Mouse (Mus musculus) forebrain, embryonic 15.5 days (tissue): Measurements from ENCODE around the gene Gm10337. TPM values are rescaled to one million over a fixed set of nuclear protein-coding genes. Genes with fewer than 3 reads are reported as not detected.

Experiments
- ATAC-seq: fragments of 200-750 bp; cut with Nextera tagmentation; replicated peaks from 2 replicates; pipeline ENCODE4 v1.8.0; 2017; ENCODE audit warnings: mild to moderate bottlenecking, moderate TSS enrichment, moderate library complexity
- H3K27ac ChIP-seq: fragments of 300-500 bp; sonication (generic); replicated peaks from 2 replicates; pipeline ENCODE4 v1.5.1; 2015; ENCODE audit warnings: mild to moderate bottlenecking, inconsistent platforms
- H3K27me3 ChIP-seq: fragments of 300-500 bp; sonication (generic); 2 replicates; pipeline ENCODE4 v1.6.1; 2015; ENCODE audit warnings: inconsistent platforms
- H3K36me3 ChIP-seq: fragments of 300-500 bp; sonication (generic); 2 replicates; pipeline ENCODE4 v1.6.1; 2015; ENCODE audit warnings: mild to moderate bottlenecking, inconsistent platforms
- H3K4me1 ChIP-seq: fragments of 300-500 bp; sonication (generic); 2 replicates; pipeline ENCODE4 v1.6.1; 2015; ENCODE audit warnings: inconsistent platforms
- H3K4me2 ChIP-seq: fragments of 300-500 bp; sonication (generic); replicated peaks from 2 replicates; pipeline ENCODE4 v1.6.1; 2015; ENCODE audit warnings: mild to moderate bottlenecking, inconsistent platforms
- H3K4me3 ChIP-seq: fragments of 300-500 bp; sonication (generic); 2 replicates; pipeline ENCODE4 v1.5.1; 2015; ENCODE audit warnings: mild to moderate bottlenecking, inconsistent platforms
- H3K9ac ChIP-seq: fragments of 300-500 bp; sonication (generic); replicated peaks from 2 replicates; pipeline ENCODE4 v1.6.1; 2015; ENCODE audit warnings: mild to moderate bottlenecking, inconsistent platforms
- H3K9me3 ChIP-seq: fragments of 300-500 bp; sonication (generic); 2 replicates; pipeline ENCODE4 v1.6.1; 2016; ENCODE audit warnings: inconsistent platforms
- WGBS: fragments of 180-500 bp; shearing (Covaris S2); methylation state at CpG from one replicate; pipeline ENCODE4 v1.1.7; 2015; ENCODE audit warnings: mixed read lengths; 5-methylcytosine and 5-hydroxymethylcytosine counted together
- polyA plus RNA-seq: library from polyadenylated mRNA; unstranded; fragments of >200 nt; fragmentation: Nextera tagmentation; extraction: Ambion mirVana; gene quantifications from 2 replicates; pipeline ENCODE4 v1.2.1, GENCODE M21; 2015

Gm10337 gene
- polyA plus RNA-seq, 1 experiment from 2014 or later, result 6.0 TPM

DNA sequence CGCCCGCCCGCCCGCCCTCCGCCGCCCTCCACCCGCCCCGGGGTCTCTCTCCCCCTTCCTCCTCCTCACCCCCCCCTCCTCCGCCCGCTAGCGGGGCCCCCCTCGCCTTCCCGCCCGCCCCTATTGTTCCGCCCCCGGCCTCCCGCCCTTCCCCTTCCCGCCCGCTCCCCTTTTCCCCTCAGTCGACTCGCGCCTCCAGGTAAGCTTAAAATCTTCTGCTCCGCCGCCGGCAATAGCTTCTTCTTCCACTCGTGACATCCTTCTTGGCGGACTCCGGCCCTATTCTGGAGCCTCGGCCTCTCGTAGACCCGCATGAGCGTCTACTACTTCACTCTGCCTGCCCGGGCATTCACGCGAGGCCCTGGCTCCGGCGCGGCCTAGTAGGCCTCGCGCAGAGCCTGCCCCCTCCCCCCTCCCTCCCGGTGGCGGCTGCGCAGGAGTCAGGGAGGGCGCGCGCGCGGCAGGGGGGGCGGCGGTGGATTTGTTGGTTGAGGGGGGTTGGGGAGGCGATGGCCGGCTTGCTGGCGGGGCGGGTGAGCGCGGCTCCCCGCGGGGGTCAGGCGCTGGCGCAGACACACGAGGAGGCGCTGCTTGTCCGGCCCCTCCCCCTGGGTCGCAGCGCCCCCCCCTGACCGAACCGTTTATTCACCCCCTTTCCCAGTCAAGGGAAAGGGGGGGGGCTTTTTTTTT is 32.8 kb upstream of the Gm10337 start:
- Histone ChIP-seq H3K4me2 (peak overlapping the region; percentile 68), H3K27ac (peak overlapping the region; percentile 95), H3K9me3 (no peaks in the 10 kb centered on the region), H3K4me1 (peaks cover 22% of the 10 kb centered on the region), H3K4me3 (peak overlapping the region; percentile 75), H3K27me3 (no peaks in the 10 kb centered on the region), H3K9ac (peak overlapping the region; percentile 71), H3K36me3 (peaks cover 21% of the 10 kb centered on the region)
- 0% methylated on average over 40 of the region's 67 CpGs for WGBS
- ATAC-seq, result peak; percentile 76

- Histone ChIP-seq H3K4me2 (peak overlapping the region; percentile 68), H3K9me3 (no peaks in the 10 kb centered on the region), H3K4me1 (peaks cover 22% of the 10 kb centered on the region), H3K27me3 (no peaks in the 10 kb centered on the region), H3K9ac (peak overlapping the region; percentile 71), H3K4me3 (peak overlapping the region; percentile 75), H3K36me3 (peaks cover 27% of the 10 kb centered on the region), H3K27ac (peak overlapping the region; percentile 95)
- 2% methylated on average over 10 of the region's 10 CpGs for WGBS
- ATAC-seq, result no peak
Observed at GRCm38 (mm10) chr15:102471295-102471645, 32.3 kb upstream of the Gm10337 start.

- H3K4me2 ChIP-seq, result peak overlapping the region; percentile 68
- peak overlapping the region; percentile 71; the same call in 1 of the 2 replicates for H3K9ac ChIP-seq
- H3K4me3 ChIP-seq, result peak overlapping the region; percentile 75
- peaks cover 31% of the 10 kb centered on the region for H3K36me3 ChIP-seq
- H3K9me3 ChIP-seq, result no peaks in the 10 kb centered on the region
- ATAC-seq, result no peak
- peaks cover 22% of the 10 kb centered on the region for H3K4me1 ChIP-seq
- no peak overlapping the region for H3K27ac ChIP-seq
- no peaks in the 10 kb centered on the region for H3K27me3 ChIP-seq
Observed at GRCm38 (mm10) chr15:102471727-102472126, 31.8 kb upstream of the Gm10337 start.

- Histone ChIP-seq H3K27ac (no peak overlapping the region), H3K4me3 (no peak overlapping the region), H3K4me2 (no peak overlapping the region), H3K27me3 (no peaks in the 10 kb centered on the region), H3K9ac (no peak overlapping the region), H3K4me1 (peaks cover 22% of the 10 kb centered on the region), H3K36me3 (peaks cover 45% of the 10 kb centered on the region), H3K9me3 (no peaks in the 10 kb centered on the region)
- ATAC-seq, result no peak
- 66% methylated on average over 2 of the region's 2 CpGs for WGBS
Observed at GRCm38 (mm10) chr15:102473246-102473645, 30.3 kb upstream of the Gm10337 start.

DNA sequence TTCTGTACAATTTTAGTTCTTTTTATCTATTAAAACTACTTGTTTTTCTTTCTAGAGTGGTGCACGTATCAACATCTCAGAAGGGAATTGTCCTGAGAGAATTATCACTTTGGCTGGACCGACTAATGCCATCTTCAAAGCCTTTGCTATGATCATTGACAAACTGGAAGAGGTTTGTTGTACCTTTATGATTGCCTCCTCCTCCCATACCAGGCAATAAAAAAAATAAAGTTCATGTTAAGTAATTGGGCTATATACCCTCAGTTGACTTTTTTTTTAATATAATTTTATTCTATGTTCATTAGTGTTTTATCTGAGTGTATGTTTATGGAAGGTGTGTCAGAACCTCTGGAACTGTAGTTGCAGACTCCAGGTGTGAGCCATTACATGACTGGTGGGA is 29.0 kb upstream of the Gm10337 start:
- H3K9ac ChIP-seq, result no peak overlapping the region
- H3K4me3 ChIP-seq, result no peak overlapping the region
- peaks cover 56% of the 10 kb centered on the region for H3K36me3 ChIP-seq

DNA sequence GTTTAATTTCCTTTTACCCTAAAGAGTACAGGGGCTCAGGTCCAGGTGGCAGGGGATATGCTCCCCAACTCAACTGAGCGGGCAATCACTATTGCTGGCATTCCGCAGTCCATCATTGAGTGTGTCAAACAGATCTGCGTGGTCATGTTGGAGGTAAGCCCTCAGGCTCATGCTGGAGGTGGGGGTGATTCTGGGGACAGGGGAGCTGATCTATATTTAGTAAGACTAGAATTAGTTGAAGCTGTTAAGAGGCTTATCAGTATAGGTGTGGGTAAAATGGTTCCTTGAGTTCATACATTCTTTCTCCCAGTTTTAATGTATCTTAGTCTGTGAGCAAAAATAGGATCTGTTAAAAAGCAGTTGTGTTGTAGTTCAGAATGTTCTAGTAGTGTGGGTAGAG is 20.4 kb upstream of the Gm10337 start:
- no peak overlapping the region for H3K9ac ChIP-seq
- 94% methylated on average over 3 of the region's 3 CpGs for WGBS

More for the DNA sequence above, 29.0 kb upstream of the Gm10337 start:
- Histone ChIP-seq H3K4me2 (no peak overlapping the region), H3K27me3 (no peaks in the 10 kb centered on the region), H3K27ac (no peak overlapping the region), H3K4me1 (peaks cover 22% of the 10 kb centered on the region), H3K9me3 (no peaks in the 10 kb centered on the region)
- WGBS, result 91% methylated on average over 2 of the region's 2 CpGs
- ATAC-seq, result no peak

DNA sequence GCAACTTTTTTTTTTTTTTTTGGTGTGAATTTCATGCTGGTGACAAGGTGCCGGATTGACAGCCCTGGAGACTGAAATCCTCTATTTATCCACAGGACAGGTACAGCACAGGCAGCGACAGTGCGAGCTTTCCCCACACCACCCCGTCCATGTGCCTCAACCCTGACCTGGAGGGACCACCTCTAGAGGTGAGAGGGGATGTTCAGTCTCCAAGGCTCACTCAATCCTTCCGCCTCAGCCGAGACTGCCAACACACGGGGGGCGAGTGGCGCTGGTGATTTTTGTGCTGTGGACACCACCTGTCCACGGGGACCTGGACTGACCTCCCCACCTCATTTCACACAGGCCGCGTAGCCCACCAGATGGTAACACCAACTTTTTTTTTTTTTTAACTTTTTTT is 17.7 kb upstream of the Gm10337 start:
- Histone ChIP-seq H3K4me1 (no peaks in the 10 kb centered on the region), H3K4me2 (no peak overlapping the region), H3K9me3 (no peaks in the 10 kb centered on the region), H3K27ac (no peak overlapping the region), H3K27me3 (no peaks in the 10 kb centered on the region), H3K4me3 (no peak overlapping the region), H3K9ac (no peak overlapping the region), H3K36me3 (peaks cover 90% of the 10 kb centered on the region)
- no peak for ATAC-seq
- 89% methylated on average over 12 of the region's 12 CpGs for WGBS

More for the DNA sequence above, 20.4 kb upstream of the Gm10337 start:
- Histone ChIP-seq H3K4me2 (no peak overlapping the region), H3K4me1 (no peaks in the 10 kb centered on the region), H3K36me3 (peaks cover 87% of the 10 kb centered on the region), H3K9me3 (no peaks in the 10 kb centered on the region), H3K27me3 (no peaks in the 10 kb centered on the region), H3K27ac (no peak overlapping the region), H3K4me3 (no peak overlapping the region)
- ATAC-seq, result no peak

GRCm38 (mm10) chr15:102487664-102488063 is 15.9 kb upstream of the Gm10337 start:
- Histone ChIP-seq H3K9ac (no peak overlapping the region), H3K36me3 (peaks cover 88% of the 10 kb centered on the region), H3K4me1 (no peaks in the 10 kb centered on the region), H3K4me3 (no peak overlapping the region), H3K9me3 (no peaks in the 10 kb centered on the region), H3K27ac (no peak overlapping the region), H3K27me3 (no peaks in the 10 kb centered on the region), H3K4me2 (no peak overlapping the region)
- 90% methylated on average over 1 of the region's 1 CpGs for WGBS
- no peak for ATAC-seq

- H3K27me3 ChIP-seq, result no peaks in the 10 kb centered on the region
- WGBS, result 88% methylated on average over 3 of the region's 3 CpGs
- no peak overlapping the region for H3K4me3 ChIP-seq
- no peak for ATAC-seq
- H3K9me3 ChIP-seq, result no peaks in the 10 kb centered on the region
- no peaks in the 10 kb centered on the region for H3K4me1 ChIP-seq
- no peak overlapping the region for H3K9ac ChIP-seq
- H3K36me3 ChIP-seq, result peaks cover 91% of the 10 kb centered on the region
- H3K27ac ChIP-seq, result no peak overlapping the region
- H3K4me2 ChIP-seq, result no peak overlapping the region
Observed at GRCm38 (mm10) chr15:102498322-102498721, 5.2 kb upstream of the Gm10337 start.

- Histone ChIP-seq H3K27ac (peak overlapping the region; percentile 31; the same call in 1 of the 2 replicates), H3K4me2 (no peak overlapping the region), H3K27me3 (no peaks in the 10 kb centered on the region), H3K4me3 (no peak overlapping the region), H3K9ac (no peak overlapping the region), H3K4me1 (no peaks in the 10 kb centered on the region), H3K9me3 (no peaks in the 10 kb centered on the region), H3K36me3 (peaks cover 91% of the 10 kb centered on the region)
- ATAC-seq, result no peak
- 63% methylated on average over 3 of the region's 3 CpGs for WGBS
Observed at GRCm38 (mm10) chr15:102499370-102499769, 4.2 kb upstream of the Gm10337 start.

- WGBS, result 89% methylated on average over 6 of the region's 6 CpGs
- Histone ChIP-seq H3K4me1 (no peaks in the 10 kb centered on the region), H3K27ac (no peak overlapping the region)
Observed at GRCm38 (mm10) chr15:102499851-102500250, 3.7 kb upstream of the Gm10337 start.

GRCm38 (mm10) chr15:102500479-102500878 is 3.0 kb upstream of the Gm10337 start:
- Histone ChIP-seq H3K27ac (no peak overlapping the region), H3K9ac (no peak overlapping the region), H3K4me2 (no peak overlapping the region), H3K36me3 (peaks cover 90% of the 10 kb centered on the region), H3K9me3 (no peaks in the 10 kb centered on the region), H3K27me3 (no peaks in the 10 kb centered on the region), H3K4me1 (no peaks in the 10 kb centered on the region), H3K4me3 (no peak overlapping the region)
- WGBS, result 90% methylated on average over 5 of the region's 5 CpGs
- no peak for ATAC-seq

More at GRCm38 (mm10) chr15:102499851-102500250, 3.7 kb upstream of the Gm10337 start:
- Histone ChIP-seq H3K4me2 (no peak overlapping the region), H3K36me3 (peaks cover 90% of the 10 kb centered on the region), H3K9me3 (no peaks in the 10 kb centered on the region), H3K9ac (no peak overlapping the region), H3K27me3 (no peaks in the 10 kb centered on the region), H3K4me3 (no peak overlapping the region)
- ATAC-seq, result no peak
